Mouse (Mus musculus): ENCODE results near the gene Dcaf8. TPM values are rescaled to one million over a fixed set of nuclear protein-coding genes. Genes with fewer than 3 reads are reported as not detected.
"Not testable (repeated sequence)": the region's sequence is repeated elsewhere in the genome, so short reads cannot be mapped to it uniquely, and the experiment has no call there.

The Dcaf8 gene
- polyA plus RNA-seq, 1 experiment, result 72.7 TPM

GRCm38 (mm10) chr1:172243547-172244205 lies 95.8 kb downstream of the Dcaf8 start:
- Histone ChIP-seq H3K4me1 (ENCODE audit: control insufficient read depth, insufficient read depth, low read length) (no peaks in the 10 kb centered on the region), H3K4me3 (replicated peaks; ENCODE audit: control insufficient read depth, low read depth, low read length) (no peak overlapping the region), H3K27ac (ENCODE audit: control insufficient read depth, insufficient read depth, low read depth, low read length, poor library complexity) (no peak overlapping the region)
- TF ChIP-seq POLR2A (IDR thresholded peaks at IDR 0.05; ENCODE audit: borderline replicate concordance, control insufficient read depth, low read depth, low read length) (no peak), CTCF (IDR thresholded peaks at IDR 0.05; ENCODE audit: control insufficient read depth, insufficient read depth, low read length) (no peak)
- WGBS, result 54% methylated on average over 16 of the region's 16 CpGs

GRCm38 (mm10) chr1:172244645-172245044 lies 96.8 kb downstream of the Dcaf8 start:
- not testable (repeated sequence) for H3K4me1 ChIP-seq (ENCODE audit: control insufficient read depth, insufficient read depth, low read length); H3K27ac ChIP-seq (ENCODE audit: control insufficient read depth, insufficient read depth, low read depth, low read length, poor library complexity); H3K4me3 ChIP-seq (replicated peaks; ENCODE audit: control insufficient read depth, low read depth, low read length)
- 36% methylated on average over 23 of the region's 23 CpGs for WGBS

Other genes starting within 250 kb of the Dcaf8 start
- gene Slamf6, start 230.6 kb upstream of the Dcaf8 start, polyA plus RNA-seq (2011; ENCODE audit: insufficient read depth, insufficient read length, low replicate concordance, missing spikeins), result 21.2 and 30.2 TPM in 2 replicates
- 1.8 and 2.2 TPM in 2 replicates for gene Vangl2, start 119.6 kb upstream of the Dcaf8 start, polyA plus RNA-seq (2011; ENCODE audit: insufficient read depth, insufficient read length, low replicate concordance, missing spikeins)
- not detected in 2 replicates for gene Nhlh1, start 90.5 kb upstream of the Dcaf8 start, polyA plus RNA-seq (2011; ENCODE audit: insufficient read depth, insufficient read length, low replicate concordance, missing spikeins)
- 35.1 and 45.8 TPM in 2 replicates for gene Copa, start 65.6 kb upstream of the Dcaf8 start, polyA plus RNA-seq (2011; ENCODE audit: insufficient read depth, insufficient read length, low replicate concordance, missing spikeins)
- gene Ncstn, start 65.3 kb upstream of the Dcaf8 start, polyA plus RNA-seq (2011; ENCODE audit: insufficient read depth, insufficient read length, low replicate concordance, missing spikeins), result 15.7 and 47.9 TPM in 2 replicates
- gene Pex19, start 21.3 kb upstream of the Dcaf8 start, polyA plus RNA-seq (2011; ENCODE audit: insufficient read depth, insufficient read length, low replicate concordance, missing spikeins), result 32.8 TPM in 2 replicates
- gene Pea15a, start 58.7 kb downstream of the Dcaf8 start, polyA plus RNA-seq (2011; ENCODE audit: insufficient read depth, insufficient read length, low replicate concordance, missing spikeins), result 12.7 and 28.0 TPM in 2 replicates
- gene Casq1, start 71.8 kb downstream of the Dcaf8 start, polyA plus RNA-seq (2011; ENCODE audit: insufficient read depth, insufficient read length, low replicate concordance, missing spikeins), result 2.8 TPM in 1 of 2 replicates, not detected in the other
- not detected in 2 replicates for gene Atp1a4, start 110.3 kb downstream of the Dcaf8 start, polyA plus RNA-seq (2011; ENCODE audit: insufficient read depth, insufficient read length, low replicate concordance, missing spikeins)
- gene Igsf8, start 113.6 kb downstream of the Dcaf8 start, polyA plus RNA-seq (2011; ENCODE audit: insufficient read depth, insufficient read length, low replicate concordance, missing spikeins), result 16.4 and 25.4 TPM in 2 replicates
- 2.9 and 5.7 TPM in 2 replicates for gene Atp1a2, start 150.0 kb downstream of the Dcaf8 start, polyA plus RNA-seq (2011; ENCODE audit: insufficient read depth, insufficient read length, low replicate concordance, missing spikeins)
- 1.2 TPM in 1 of 2 replicates, not detected in the other for gene Kcnj9, start 181.2 kb downstream of the Dcaf8 start, polyA plus RNA-seq (2011; ENCODE audit: insufficient read depth, insufficient read length, low replicate concordance, missing spikeins)
- 1.0 and 2.3 TPM in 2 replicates for gene Kcnj10, start 193.1 kb downstream of the Dcaf8 start, polyA plus RNA-seq (2011; ENCODE audit: insufficient read depth, insufficient read length, low replicate concordance, missing spikeins)
- 5.2 and 8.8 TPM in 2 replicates for gene Pigm, start 228.5 kb downstream of the Dcaf8 start, polyA plus RNA-seq (2011; ENCODE audit: insufficient read depth, insufficient read length, low replicate concordance, missing spikeins)